Mouse (Mus musculus) bone marrow, adult 2 months (tissue): ENCODE data around the gene Ifrd2. TPM values are rescaled to one million over a fixed set of nuclear protein-coding genes. Genes with fewer than 3 reads are reported as not detected.
A peak's percentile ranks its signal among the peaks of the same experiment; 100 is the strongest.

Experiments used
- H3K27ac ChIP-seq: fragments of 200-500 bp; 2 replicates; pipeline ENCODE4 v1.5.1; 2012; ENCODE audit warnings: low read depth, mild to moderate bottlenecking, control low read depth, inconsistent platforms, low read length; ENCODE audit not compliant: control insufficient read depth, poor library complexity, insufficient read depth
- H3K4me1 ChIP-seq: fragments of 200-500 bp; 2 replicates; pipeline ENCODE4 v1.6.1; 2011; ENCODE audit warnings: low read length; ENCODE audit not compliant: control insufficient read depth, insufficient read depth
- H3K4me3 ChIP-seq: fragments of 200-500 bp; replicated peaks from 2 replicates; pipeline ENCODE3; 2011; ENCODE audit warnings: mild to moderate bottlenecking, low read depth, low read length, control low read depth; ENCODE audit not compliant: control insufficient read depth
- CTCF ChIP-seq: fragments of 200-500 bp; IDR thresholded peaks from 2 replicates; pipeline ENCODE4 v1.5.1; 2011; ENCODE audit warnings: low read length, control low read depth; ENCODE audit not compliant: control insufficient read depth, insufficient read depth
- POLR2A ChIP-seq: fragments of 200-500 bp; IDR thresholded peaks from 2 replicates; pipeline ENCODE4 v1.6.1; 2011; ENCODE audit warnings: low read depth, mild to moderate bottlenecking, control low read depth, low read length, borderline replicate concordance; ENCODE audit not compliant: control insufficient read depth
- WGBS: fragments of 180-500 bp; shearing (Covaris S2); methylation state at CpG from one replicate; pipeline ENCODE4 v1.1.7; 2018; 5-methylcytosine and 5-hydroxymethylcytosine counted together
- polyA plus RNA-seq: library from polyadenylated mRNA; stranded (reverse); fragments of >200 nt; gene quantifications from 2 replicates; pipeline ENCODE4 v1.2.4, GENCODE M21; 2011; ENCODE audit warnings: low replicate concordance; ENCODE audit not compliant: missing spikeins, insufficient read depth, insufficient read length

Gene Ifrd2
- polyA plus RNA-seq, 1 experiment: 173 TPM

- peaks cover 18% of the 10 kb centered on the region for H3K4me1 ChIP-seq
- TF ChIP-seq POLR2A (0 out of 2 replicates have a peak, but pooled peaks have one; percentile 16), CTCF (no peak)
- 34% methylated on average over 15 of the region's 15 CpGs for WGBS
- H3K4me3 ChIP-seq: peak overlapping the region; percentile 46
- peak overlapping the region; percentile 81 for H3K27ac ChIP-seq
These were observed 41.4 kb downstream of the Ifrd2 start for GRCm38 (mm10) chr9:107628721-107629410.

DNA sequence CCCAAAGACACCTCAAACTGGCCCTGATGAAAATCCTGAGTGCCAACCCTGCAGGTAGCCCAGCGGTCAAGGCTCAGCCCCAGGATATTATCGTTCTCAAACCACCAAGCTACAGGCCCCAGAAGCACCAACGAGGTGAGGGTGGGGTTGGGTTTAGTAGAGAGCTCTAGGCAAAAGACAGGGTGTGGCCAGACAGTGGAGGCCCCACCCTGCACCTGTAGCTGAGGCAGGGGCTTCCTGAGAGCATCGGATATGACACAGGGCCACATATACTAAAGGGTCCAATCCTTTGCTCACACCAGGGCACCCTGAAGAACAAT, 41.9 kb downstream of the Ifrd2 start:
- TF ChIP-seq POLR2A: no peak
- no peak for TF ChIP-seq CTCF
- WGBS: 2% methylated on average over 4 of the region's 4 CpGs

DNA sequence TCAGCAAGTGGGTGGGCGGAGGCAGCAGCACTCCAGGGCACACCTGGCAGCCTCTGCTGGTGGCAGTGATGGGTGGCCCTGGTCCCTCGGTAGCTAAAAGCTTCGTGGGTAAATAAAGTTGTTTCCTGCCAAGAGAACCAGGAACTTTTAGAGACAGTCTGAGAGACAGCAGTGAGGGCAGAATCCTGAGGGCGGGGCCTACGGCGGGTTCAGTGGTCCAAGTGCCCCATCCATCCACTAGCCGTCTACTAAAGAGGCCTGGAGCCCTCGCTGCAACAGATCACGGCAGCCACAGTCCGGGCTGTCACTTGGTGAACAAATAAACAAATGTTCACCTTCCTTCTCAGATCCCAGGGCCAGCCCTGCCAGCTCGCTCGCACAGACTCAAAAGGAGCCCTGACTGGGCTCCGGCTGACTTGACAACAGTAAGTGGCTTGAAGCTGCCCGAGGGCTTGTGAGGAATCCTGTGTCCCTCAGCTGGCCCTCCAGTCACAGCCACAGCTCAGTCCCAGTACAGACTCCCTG, 42.5 kb downstream of the Ifrd2 start:
- peak overlapping the region; percentile 37 for H3K4me3 ChIP-seq
- peak overlapping the region; percentile 81 for H3K27ac ChIP-seq
- peaks cover 16% of the 10 kb centered on the region for H3K4me1 ChIP-seq
- WGBS: 45% methylated on average over 14 of the region's 14 CpGs
- TF ChIP-seq POLR2A (no peak), CTCF (no peak)

More for the DNA sequence above, 41.9 kb downstream of the Ifrd2 start:
- Histone ChIP-seq H3K27ac (peak overlapping the region; percentile 81), H3K4me3 (peak overlapping the region; percentile 12), H3K4me1 (peaks cover 16% of the 10 kb centered on the region)

DNA sequence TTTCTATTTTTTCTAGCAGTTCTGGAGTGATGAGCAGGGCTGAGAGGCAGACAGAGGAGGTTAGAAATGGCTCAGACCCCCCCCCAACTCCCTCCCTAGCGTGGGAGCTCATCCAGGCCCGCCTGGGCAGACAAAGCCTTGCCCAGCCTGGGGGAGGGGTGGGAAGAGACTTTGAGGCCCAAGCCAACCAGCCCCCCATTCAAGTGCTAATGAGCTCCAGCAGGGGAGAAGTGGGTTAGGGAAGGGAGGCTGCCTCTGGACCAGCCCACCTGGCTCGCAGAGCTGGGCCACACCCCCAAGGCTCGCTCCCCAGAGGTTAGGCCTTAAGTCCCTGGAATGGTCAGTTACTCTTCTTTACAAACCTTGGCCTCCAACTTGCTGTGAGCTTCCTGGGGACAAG, 43.1 kb downstream of the Ifrd2 start:
- WGBS: 51% methylated on average over 4 of the region's 4 CpGs
- no peak overlapping the region for H3K4me3 ChIP-seq
- TF ChIP-seq CTCF (no peak), POLR2A (no peak)
- peaks cover 15% of the 10 kb centered on the region for H3K4me1 ChIP-seq
- H3K27ac ChIP-seq: peak overlapping the region; percentile 81

DNA sequence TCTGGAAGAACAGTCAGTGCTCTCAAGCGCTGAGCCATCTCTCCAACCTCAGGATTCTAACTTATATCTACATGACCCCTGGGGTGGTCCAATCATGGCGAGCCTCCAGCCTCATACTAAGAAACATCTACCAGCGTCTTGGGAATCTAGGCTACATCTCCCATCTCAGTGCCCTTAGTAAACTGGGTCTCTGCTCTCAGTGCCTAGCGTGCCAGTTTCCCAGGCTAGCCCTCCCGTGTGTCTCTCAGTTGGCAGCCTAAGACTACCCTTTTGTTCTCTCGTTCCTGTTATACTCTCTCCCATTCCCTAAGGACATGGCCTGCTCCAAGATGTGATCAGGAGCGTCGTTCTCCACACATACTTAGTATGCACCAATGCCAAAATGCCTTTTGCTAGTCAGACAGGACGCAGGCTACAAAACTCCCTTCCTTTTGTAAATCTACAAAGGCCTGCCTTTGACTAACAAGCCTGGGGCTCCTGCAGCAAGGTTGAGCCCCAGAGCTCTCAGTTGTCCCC, 43.9 kb downstream of the Ifrd2 start:
- no peak overlapping the region for H3K4me3 ChIP-seq
- peak overlapping the region; percentile 96 for H3K27ac ChIP-seq
- peaks cover 15% of the 10 kb centered on the region for H3K4me1 ChIP-seq
- TF ChIP-seq CTCF: no peak
- no peak for TF ChIP-seq POLR2A
- WGBS: 87% methylated on average over 9 of the region's 9 CpGs

- 86% methylated on average over 8 of the region's 8 CpGs for WGBS
- H3K4me1 ChIP-seq: peaks cover 13% of the 10 kb centered on the region; the same call in 1 of the 2 replicates
- peak overlapping the region; percentile 96 for H3K27ac ChIP-seq
- H3K4me3 ChIP-seq: no peak overlapping the region
- no peak for TF ChIP-seq POLR2A
- TF ChIP-seq CTCF: no peak
These were observed 44.4 kb downstream of the Ifrd2 start for GRCm38 (mm10) chr9:107631861-107632260.

DNA sequence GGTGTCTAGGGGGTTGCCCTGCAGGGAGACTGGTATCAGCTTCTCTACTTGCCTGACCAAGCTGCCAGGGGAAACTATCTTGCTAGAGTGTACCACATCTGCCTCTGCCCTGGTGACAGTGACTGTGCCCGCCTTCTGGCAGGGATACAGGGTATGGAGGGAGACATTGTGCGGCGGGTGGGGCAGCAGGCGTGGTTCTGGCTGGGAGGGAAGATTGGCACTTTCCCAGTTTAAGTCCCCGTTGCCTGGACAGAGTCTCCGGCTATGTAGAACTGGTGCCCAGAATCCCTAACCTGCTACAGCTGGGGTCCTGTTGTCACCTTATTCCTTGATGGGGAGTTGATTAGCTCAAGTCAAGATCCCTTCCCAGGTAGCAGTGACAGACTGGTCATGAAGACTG, 45.0 kb downstream of the Ifrd2 start:
- TF ChIP-seq CTCF (no peak), POLR2A (peak; percentile 67)
- 29% methylated on average over 6 of the region's 6 CpGs for WGBS
- Histone ChIP-seq H3K4me1 (peaks cover 12% of the 10 kb centered on the region; the same call in 1 of the 2 replicates), H3K27ac (peak overlapping the region; percentile 96), H3K4me3 (peak overlapping the region; percentile 85)

GRCm38 (mm10) chr9:107633091-107633660, 45.7 kb downstream of the Ifrd2 start:
- Histone ChIP-seq H3K4me1 (peaks cover 6% of the 10 kb centered on the region; the same call in 1 of the 2 replicates), H3K4me3 (peak overlapping the region; percentile 85), H3K27ac (peak overlapping the region; percentile 96)
- WGBS: under 1% methylated on average over 33 of the region's 33 CpGs
- TF ChIP-seq CTCF (no peak), POLR2A (peak; percentile 96)
